In the genomic region with DNA sequence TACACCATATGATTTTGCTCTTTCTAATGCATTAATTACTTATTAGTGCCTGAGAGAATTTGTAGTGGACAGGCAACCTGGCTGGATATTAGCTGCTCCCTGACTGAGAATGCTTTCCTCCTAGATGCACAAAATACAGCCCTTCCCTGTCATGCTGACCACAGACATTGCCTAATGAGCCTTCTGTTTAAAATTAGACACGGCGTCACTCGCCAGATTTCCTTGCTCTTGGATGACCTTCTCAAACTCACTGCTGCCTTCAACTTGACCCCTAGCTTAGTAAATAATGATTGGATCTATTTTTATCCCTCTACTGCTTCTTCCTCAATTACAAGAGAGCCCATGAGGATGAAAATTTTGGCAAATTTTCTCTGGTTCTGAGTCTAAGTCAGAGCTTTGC, we compare ENCODE assay signal across 12 mouse cellular contexts. TPM values are rescaled to one million over a fixed set of nuclear protein-coding genes. Genes with fewer than 3 reads are reported as not detected.
DNase-seq lines count a peak whose midpoint lies in the region; ATAC-seq and TF ChIP-seq lines count a peak whose summit lies in the region.
"Had no signal": no experiment of that assay in that cellular context is flagged by ENCODE, and none has a peak within 500 bp of the region (broad histone marks: within the 10 kb centered on the region; RNA-seq: fewer than 3 reads in every experiment).

No protein-coding gene starts in this region.

- no peak for ATAC-seq in limb, embryonic 11.5 days (ENCODE audit: insufficient number of reproducible peaks, low FRiP score, low TSS enrichment, low read depth)
- ATAC-seq in kidney, postnatal 0 days (replicated peaks; ENCODE audit: low FRiP score, low read depth), result no peak
- ATAC-seq in megakaryocyte progenitor cell, adult 5-6 weeks (replicated peaks; ENCODE audit: poor library complexity), result peak; percentile 91
- ATAC-seq in hindbrain, embryonic 11.5 days (ENCODE audit: low FRiP score), result no peak
- ATAC-seq: forebrain, postnatal 0 days; Patski had no signal

- no peak overlapping the region for H3K4me3 ChIP-seq in limb, embryonic 11.5 days (ENCODE audit: low read depth, low read length)
- H3K4me3 ChIP-seq in limb, embryonic 10.5 days, result no peak overlapping the region
- H3K4me3 ChIP-seq in kidney, postnatal 0 days (replicated peaks; ENCODE audit: low read depth, low read length), result no peak overlapping the region
- no peak overlapping the region for H3K4me3 ChIP-seq in hindbrain, embryonic 11.5 days (ENCODE audit: low read depth, low read length)
- H3K4me3 ChIP-seq: embryonic facial prominence, embryonic 12.5 days had no signal

- no peaks in the 10 kb centered on the region for H3K4me1 ChIP-seq in limb, embryonic 11.5 days (ENCODE audit: control insufficient read depth, insufficient read depth, low read length)
- H3K4me1 ChIP-seq in limb, embryonic 10.5 days, result no peaks in the 10 kb centered on the region
- H3K4me1 ChIP-seq in kidney, postnatal 0 days (replicated peaks; ENCODE audit: insufficient read depth, low read length), result no peaks in the 10 kb centered on the region
- H3K4me1 ChIP-seq in hindbrain, embryonic 11.5 days (replicated peaks; ENCODE audit: control insufficient read depth, insufficient read depth, low read length), result no peaks in the 10 kb centered on the region
- H3K4me1 ChIP-seq: embryonic facial prominence, embryonic 12.5 days had no signal

- no peaks in the 10 kb centered on the region for H3K9me3 ChIP-seq in limb, embryonic 11.5 days (ENCODE audit: control insufficient read depth, low read length)
- H3K9me3 ChIP-seq in limb, embryonic 10.5 days (replicated peaks), result no peaks in the 10 kb centered on the region
- H3K9me3 ChIP-seq in kidney, postnatal 0 days (replicated peaks; ENCODE audit: low read length), result no peaks in the 10 kb centered on the region
- no peaks in the 10 kb centered on the region for H3K9me3 ChIP-seq in hindbrain, embryonic 11.5 days (ENCODE audit: control insufficient read depth, low read length)
- H3K9me3 ChIP-seq: embryonic facial prominence, embryonic 12.5 days had no signal

- no peak for TF ChIP-seq CTCF in kidney, postnatal 0 days (IDR thresholded peaks at IDR 0.05; ENCODE audit: low read depth)

- no peak overlapping the region for H3K27ac ChIP-seq in limb, embryonic 11.5 days (replicated peaks; ENCODE audit: low read depth, low read length)
- H3K27ac ChIP-seq in limb, embryonic 10.5 days, result no peak overlapping the region
- H3K27ac ChIP-seq in kidney, postnatal 0 days, result no peak overlapping the region
- no peak overlapping the region for H3K27ac ChIP-seq in hindbrain, embryonic 11.5 days (ENCODE audit: low read depth, low read length)
- H3K27ac ChIP-seq: embryonic facial prominence, embryonic 12.5 days; hindbrain, embryonic 14.5 days had no signal

- H3K4me2 ChIP-seq in limb, embryonic 11.5 days (ENCODE audit: low read depth, severe bottlenecking), result no peak overlapping the region
- no peak overlapping the region for H3K4me2 ChIP-seq in kidney, postnatal 0 days (ENCODE audit: low read length)
- no peak overlapping the region for H3K4me2 ChIP-seq in hindbrain, embryonic 11.5 days (replicated peaks; ENCODE audit: low read depth, low read length)
- H3K4me2 ChIP-seq: embryonic facial prominence, embryonic 12.5 days; hindbrain, embryonic 14.5 days had no signal

- 57% methylated on average over 3 of the region's 3 CpGs for WGBS in limb, embryonic 11.5 days
- 71% methylated on average over 3 of the region's 3 CpGs for WGBS in limb, embryonic 10.5 days
- 50% methylated on average over 3 of the region's 3 CpGs for WGBS in kidney, postnatal 0 days
- 75% methylated on average over 3 of the region's 3 CpGs for WGBS in hindbrain, embryonic 11.5 days

- H3K9ac ChIP-seq in limb, embryonic 11.5 days (ENCODE audit: low read length), result no peak overlapping the region
- no peak overlapping the region for H3K9ac ChIP-seq in kidney, postnatal 0 days (ENCODE audit: low read depth, low read length)
- H3K9ac ChIP-seq in hindbrain, embryonic 11.5 days (ENCODE audit: low read depth, low read length), result no peak overlapping the region
- H3K9ac ChIP-seq: embryonic facial prominence, embryonic 12.5 days; forebrain, postnatal 0 days; hindbrain, embryonic 14.5 days had no signal

- no peaks in the 10 kb centered on the region for H3K27me3 ChIP-seq in limb, embryonic 11.5 days (ENCODE audit: control insufficient read depth, insufficient read depth, low read length)
- H3K27me3 ChIP-seq in limb, embryonic 10.5 days (ENCODE audit: low read depth, poor library complexity, severe bottlenecking), result no peaks in the 10 kb centered on the region
- no peaks in the 10 kb centered on the region for H3K27me3 ChIP-seq in kidney, postnatal 0 days (ENCODE audit: insufficient read depth, low read length)
- no peaks in the 10 kb centered on the region for H3K27me3 ChIP-seq in hindbrain, embryonic 11.5 days (ENCODE audit: control insufficient read depth, insufficient read depth, low read length)
- H3K27me3 ChIP-seq: embryonic facial prominence, embryonic 12.5 days had no signal

- peak; percentile 7 for DNase-seq in limb, embryonic 11.5 days (ENCODE audit: low spot score)
- DNase-seq in limb, embryonic 10.5 days (ENCODE audit: low spot score), result no peak
- DNase-seq in embryo, embryonic 10.5 days (ENCODE audit: low spot score), result peak; percentile 12
- DNase-seq in kidney, postnatal 0 days (ENCODE audit: low spot score), result peak; percentile 52
- no peak for DNase-seq in cerebellum, adult 18-20 months
- DNase-seq in hindbrain, embryonic 11.5 days (ENCODE audit: low spot score), result no peak
- DNase-seq: forebrain, postnatal 0 days had no signal

- H3K36me3 ChIP-seq in limb, embryonic 11.5 days (ENCODE audit: control insufficient read depth, insufficient read depth, low read length), result no peaks in the 10 kb centered on the region
- no peaks in the 10 kb centered on the region for H3K36me3 ChIP-seq in limb, embryonic 10.5 days
- no peaks in the 10 kb centered on the region for H3K36me3 ChIP-seq in kidney, postnatal 0 days (ENCODE audit: insufficient read depth, low read length)
- H3K36me3 ChIP-seq in hindbrain, embryonic 11.5 days (ENCODE audit: control insufficient read depth, insufficient read depth, low read length), result no peaks in the 10 kb centered on the region
- H3K36me3 ChIP-seq: embryonic facial prominence, embryonic 12.5 days had no signal

RNA-seq across cellular contexts. Expression of a gene that starts 21.1 kb away (rescaled TPM):
- polyA plus RNA-seq in limb, embryonic 11.5 days (2014; fragmentation: Nextera tagmentation; extraction: Ambion mirVana), result not detected in 2 replicates
- 0.09 TPM in 1 of 2 replicates, not detected in the other for polyA plus RNA-seq in limb, embryonic 10.5 days (2016; fragmentation: Nextera tagmentation; extraction: Ambion mirVana)
- 0.08 TPM in 1 of 2 replicates, not detected in the other for polyA plus RNA-seq in kidney, postnatal 0 days (2015; fragmentation: Nextera tagmentation; extraction: Ambion mirVana)
- not detected in 2 replicates for total RNA-seq in megakaryocyte progenitor cell, adult 5-6 weeks (2015)
- not detected in 2 replicates for total RNA-seq in megakaryocyte progenitor cell, adult 5-6 weeks (2017)
- not detected in 2 replicates for polyA plus RNA-seq in hindbrain, embryonic 11.5 days (2014; fragmentation: Nextera tagmentation; extraction: Ambion mirVana)
- total RNA-seq: forebrain, postnatal 0 days had no signal
- polyA plus RNA-seq: embryonic facial prominence, embryonic 12.5 days; forebrain, postnatal 0 days; hindbrain, embryonic 14.5 days; neural tube, embryonic 14.5 days had no signal

RNA-seq across cellular contexts. Expression of a gene that starts 39.6 kb away (rescaled TPM):
- not detected in 2 replicates for polyA plus RNA-seq in limb, embryonic 11.5 days (2014; fragmentation: Nextera tagmentation; extraction: Ambion mirVana)
- not detected in 2 replicates for polyA plus RNA-seq in limb, embryonic 10.5 days (2016; fragmentation: Nextera tagmentation; extraction: Ambion mirVana)
- 0.12 and 0.23 TPM in 2 replicates for polyA plus RNA-seq in kidney, postnatal 0 days (2015; fragmentation: Nextera tagmentation; extraction: Ambion mirVana)
- total RNA-seq in megakaryocyte progenitor cell, adult 5-6 weeks (2015), result 1.7 and 2.1 TPM in 2 replicates
- 1.2 and 1.4 TPM in 2 replicates for total RNA-seq in megakaryocyte progenitor cell, adult 5-6 weeks (2017)
- polyA plus RNA-seq in hindbrain, embryonic 11.5 days (2014; fragmentation: Nextera tagmentation; extraction: Ambion mirVana), result 0.28 and 0.37 TPM in 2 replicates
- total RNA-seq: forebrain, postnatal 0 days had no signal
- polyA plus RNA-seq: neural tube, embryonic 14.5 days had no signal

RNA-seq across cellular contexts. Expression of a gene that starts 47.0 kb away (rescaled TPM):
- not detected in 2 replicates for polyA plus RNA-seq in limb, embryonic 11.5 days (2014; fragmentation: Nextera tagmentation; extraction: Ambion mirVana)
- not detected in 2 replicates for polyA plus RNA-seq in limb, embryonic 10.5 days (2016; fragmentation: Nextera tagmentation; extraction: Ambion mirVana)
- not detected in 2 replicates for polyA plus RNA-seq in kidney, postnatal 0 days (2015; fragmentation: Nextera tagmentation; extraction: Ambion mirVana)
- total RNA-seq in megakaryocyte progenitor cell, adult 5-6 weeks (2015), result not detected in 2 replicates
- total RNA-seq in megakaryocyte progenitor cell, adult 5-6 weeks (2017), result not detected in 2 replicates
- not detected in 2 replicates for polyA plus RNA-seq in hindbrain, embryonic 11.5 days (2014; fragmentation: Nextera tagmentation; extraction: Ambion mirVana)
- total RNA-seq: forebrain, postnatal 0 days had no signal
- polyA plus RNA-seq: embryonic facial prominence, embryonic 12.5 days; forebrain, postnatal 0 days; hindbrain, embryonic 14.5 days; neural tube, embryonic 14.5 days; Patski had no signal

Comparison
In these comparisons a context has a peak if more than half of its experiments do, and no peak if none do; other contexts are left out.
1. DNase-seq: peak in limb, embryonic 11.5 days (single experiment), embryo, embryonic 10.5 days (single experiment) and kidney, postnatal 0 days (single experiment); none in limb, embryonic 10.5 days (single experiment), cerebellum, adult 18-20 months (0 of 2) and hindbrain, embryonic 11.5 days (single experiment).